Mouse (Mus musculus): Measurements from ENCODE around the gene Hmgb1.

GRCm38 (mm10) chr5:149017181-149017580 is 167.1 kb downstream of the Hmgb1 start:
- TF ChIP-seq CTCF (IDR thresholded peaks at IDR 0.05; ENCODE audit: low read depth) (no peak), EP300 (IDR thresholded peaks at IDR 0.05; ENCODE audit: low read depth) (no peak)

Data from liver, postnatal 0 days (tissue).